Mouse (Mus musculus) G1E (cell line): Measurements from ENCODE around the gene Taf4.

Source experiments
- CTCF ChIP-seq: IDR thresholded peaks from 2 replicates; pipeline ENCODE4 v1.5.1; 2012; ENCODE audit warnings: low read depth, low read length, inconsistent platforms, mixed read lengths
- GATA1 ChIP-seq: IDR thresholded peaks from 2 replicates; pipeline ENCODE4 v1.6.1; 2012; ENCODE audit warnings: borderline replicate concordance, low read length, inconsistent platforms, mixed read lengths
- GATA2 ChIP-seq: IDR thresholded peaks from 2 replicates; pipeline ENCODE4 v1.6.1; 2012; ENCODE audit warnings: low read depth, low read length, inconsistent platforms, borderline replicate concordance

DNA sequence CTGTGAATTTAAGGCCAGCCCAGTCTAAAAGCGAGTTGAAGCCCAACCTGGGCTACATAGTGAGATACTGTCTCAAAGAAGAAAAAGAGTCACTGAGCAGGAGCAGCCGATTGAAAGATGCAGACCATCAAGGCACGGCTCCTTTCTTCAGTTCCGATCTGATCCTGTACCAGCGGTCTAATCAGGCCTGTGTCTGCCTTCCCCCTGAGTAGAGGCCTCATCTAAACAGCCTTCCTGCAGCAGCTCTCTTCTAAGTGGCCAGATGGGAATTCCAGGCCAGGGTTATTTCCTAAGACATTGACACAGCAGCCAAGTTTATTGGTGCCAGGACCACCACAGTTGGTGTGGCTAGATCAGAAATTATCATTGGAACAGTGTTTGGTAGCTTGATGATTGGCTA is 16.6 kb upstream of the Taf4 start:
- TF ChIP-seq CTCF = no peak
- no peak for TF ChIP-seq GATA1
- TF ChIP-seq GATA2 = no peak
